Mouse (Mus musculus): ENCODE results near the gene Tbrg1.

GRCm38 (mm10) chr9:37628581-37628980 lies 28.5 kb downstream of the Tbrg1 start:
- TF ChIP-seq POLR2A (IDR thresholded peaks at IDR 0.05; ENCODE audit: low read depth, low read length) (no peak), CTCF (IDR thresholded peaks at IDR 0.05; ENCODE audit: borderline replicate concordance, insufficient read depth, low read length) (no peak)
